Mouse (Mus musculus) intestine, embryonic 16.5 days (tissue): ENCODE data around the gene Rapgef1. TPM values are rescaled to one million over a fixed set of nuclear protein-coding genes. Genes with fewer than 3 reads are reported as not detected.
"Not testable (repeated sequence)": the region's sequence is repeated elsewhere in the genome, so short reads cannot be mapped to it uniquely, and the experiment has no call there.

Experiments
- ATAC-seq: fragments of 200-750 bp; cut with Nextera tagmentation; 2 replicates; pipeline ENCODE4 v1.8.0; 2017; ENCODE audit warnings: moderate TSS enrichment, moderate library complexity
- H3K27ac ChIP-seq: fragments of 300-500 bp; sonication (generic); 2 replicates; pipeline ENCODE4 v1.5.1; 2014; ENCODE audit warnings: mild to moderate bottlenecking, low read length
- H3K27me3 ChIP-seq: fragments of 300-500 bp; sonication (generic); replicated peaks from 2 replicates; pipeline ENCODE4 v1.6.1; 2014; ENCODE audit warnings: low read length, control low read depth, mixed read lengths; ENCODE audit not compliant: control insufficient read depth, insufficient read depth
- H3K36me3 ChIP-seq: fragments of 300-500 bp; sonication (generic); 2 replicates; pipeline ENCODE4 v1.6.1; 2014; ENCODE audit warnings: low read length, control low read depth; ENCODE audit not compliant: control insufficient read depth, insufficient read depth
- H3K4me1 ChIP-seq: fragments of 300-500 bp; sonication (generic); 2 replicates; pipeline ENCODE4 v1.6.1; 2014; ENCODE audit warnings: low read length, control low read depth, mixed read lengths; ENCODE audit not compliant: control insufficient read depth, insufficient read depth
- H3K4me2 ChIP-seq: fragments of 300-500 bp; sonication (generic); 2 replicates; pipeline ENCODE4 v1.6.1; 2014; ENCODE audit warnings: low read depth, low read length, control low read depth
- H3K4me3 ChIP-seq: fragments of 300-500 bp; sonication (generic); 2 replicates; pipeline ENCODE4 v1.5.1; 2014; ENCODE audit warnings: mild to moderate bottlenecking, low read length
- H3K9ac ChIP-seq: fragments of 300-500 bp; sonication (generic); 2 replicates; pipeline ENCODE4 v1.6.1; 2014; ENCODE audit warnings: low read depth, low read length
- H3K9me3 ChIP-seq: fragments of 300-500 bp; sonication (generic); 2 replicates; pipeline ENCODE4 v1.6.1; 2016; ENCODE audit warnings: low read length, control low read depth; ENCODE audit not compliant: control insufficient read depth
- WGBS: fragments of 180-500 bp; shearing (Covaris S2); extraction: QIAGEN DNeasy Blood & Tissue Kit; methylation state at CpG from one replicate; pipeline ENCODE4 v1.1.7; 2014; 5-methylcytosine and 5-hydroxymethylcytosine counted together
- polyA plus RNA-seq: library from polyadenylated mRNA; unstranded; fragments of >200 nt; fragmentation: Nextera tagmentation; extraction: Ambion mirVana; gene quantifications from 2 replicates; pipeline ENCODE4 v1.2.1, GENCODE M21; 2015

Rapgef1 gene
- polyA plus RNA-seq, 1 experiment from 2014 or later = 8.1 TPM

GRCm38 (mm10) chr2:29629311-29629710 is 9.8 kb downstream of the Rapgef1 start:
- ATAC-seq = no peak
- H3K9me3 ChIP-seq = no peaks in the 10 kb centered on the region
- no peaks in the 10 kb centered on the region for H3K36me3 ChIP-seq
- no peaks in the 10 kb centered on the region for H3K27me3 ChIP-seq
- no peak overlapping the region for H3K4me2 ChIP-seq
- H3K27ac ChIP-seq = no peak overlapping the region
- WGBS = 69% methylated on average over 2 of the region's 2 CpGs
- no peak overlapping the region for H3K4me3 ChIP-seq
- H3K4me1 ChIP-seq = peaks cover 31% of the 10 kb centered on the region
- no peak overlapping the region for H3K9ac ChIP-seq

- H3K4me1 ChIP-seq = peaks cover 22% of the 10 kb centered on the region
- no peaks in the 10 kb centered on the region for H3K27me3 ChIP-seq
- no peak overlapping the region for H3K4me3 ChIP-seq
- no peak overlapping the region for H3K9ac ChIP-seq
- 89% methylated on average over 10 of the region's 10 CpGs for WGBS
- no peaks in the 10 kb centered on the region for H3K36me3 ChIP-seq
- no peak for ATAC-seq
- no peak overlapping the region for H3K27ac ChIP-seq
- H3K4me2 ChIP-seq = no peak overlapping the region
- no peaks in the 10 kb centered on the region for H3K9me3 ChIP-seq
Observed at GRCm38 (mm10) chr2:29630141-29630771, 10.7 kb downstream of the Rapgef1 start.

- ATAC-seq = no peak
- Histone ChIP-seq H3K27ac (no peak overlapping the region), H3K9ac (no peak overlapping the region), H3K9me3 (no peaks in the 10 kb centered on the region), H3K4me3 (no peak overlapping the region), H3K27me3 (no peaks in the 10 kb centered on the region), H3K36me3 (no peaks in the 10 kb centered on the region), H3K4me1 (peaks cover 21% of the 10 kb centered on the region), H3K4me2 (no peak overlapping the region)
Observed at GRCm38 (mm10) chr2:29631020-29631419, 11.5 kb downstream of the Rapgef1 start.

GRCm38 (mm10) chr2:29631564-29632167 is 12.1 kb downstream of the Rapgef1 start:
- not testable (repeated sequence) for H3K27ac ChIP-seq, H3K36me3 ChIP-seq, H3K9me3 ChIP-seq, H3K4me3 ChIP-seq, H3K9ac ChIP-seq, H3K27me3 ChIP-seq, H3K4me2 ChIP-seq, ATAC-seq
- peaks cover 21% of the 10 kb centered on the region for H3K4me1 ChIP-seq
- WGBS = 90% methylated on average over 12 of the region's 12 CpGs

GRCm38 (mm10) chr2:29632168-29632662 is 12.7 kb downstream of the Rapgef1 start:
- Histone ChIP-seq H3K4me1 (peaks cover 21% of the 10 kb centered on the region), H3K9me3 (no peaks in the 10 kb centered on the region), H3K9ac (no peak overlapping the region), H3K27me3 (no peaks in the 10 kb centered on the region), H3K4me3 (no peak overlapping the region), H3K36me3 (no peaks in the 10 kb centered on the region), H3K4me2 (no peak overlapping the region), H3K27ac (no peak overlapping the region)
- no peak for ATAC-seq
- WGBS = 80% methylated on average over 3 of the region's 3 CpGs

- Histone ChIP-seq H3K9ac (0 out of 2 replicates have a peak overlapping the region, but pooled peaks have one; percentile 3), H3K9me3 (no peaks in the 10 kb centered on the region), H3K4me2 (no peak overlapping the region), H3K4me1 (peaks cover 19% of the 10 kb centered on the region), H3K27ac (peak overlapping the region; percentile 50), H3K4me3 (no peak overlapping the region), H3K27me3 (no peaks in the 10 kb centered on the region), H3K36me3 (no peaks in the 10 kb centered on the region)
- ATAC-seq = peak; percentile 90
- WGBS = 21% methylated on average over 6 of the region's 6 CpGs
Observed at GRCm38 (mm10) chr2:29633101-29633554, 13.6 kb downstream of the Rapgef1 start.

- H3K4me2 ChIP-seq = no peak overlapping the region
- no peaks in the 10 kb centered on the region for H3K9me3 ChIP-seq
- ATAC-seq = no peak
- H3K4me3 ChIP-seq = no peak overlapping the region
- peak overlapping the region; percentile 40; the same call in 1 of the 2 replicates for H3K27ac ChIP-seq
- H3K36me3 ChIP-seq = no peaks in the 10 kb centered on the region
- H3K27me3 ChIP-seq = no peaks in the 10 kb centered on the region
- peaks cover 17% of the 10 kb centered on the region for H3K4me1 ChIP-seq
- WGBS = 77% methylated on average over 3 of the region's 3 CpGs
- peak overlapping the region; percentile 3; the same call in 1 of the 2 replicates for H3K9ac ChIP-seq
Observed at GRCm38 (mm10) chr2:29633782-29634181, 14.3 kb downstream of the Rapgef1 start.

- no peaks in the 10 kb centered on the region for H3K36me3 ChIP-seq
- peaks cover 17% of the 10 kb centered on the region for H3K4me1 ChIP-seq
- H3K4me3 ChIP-seq = no peak overlapping the region
- H3K4me2 ChIP-seq = no peak overlapping the region
- ATAC-seq = no peak
- no peaks in the 10 kb centered on the region for H3K27me3 ChIP-seq
- WGBS = 81% methylated on average over 5 of the region's 5 CpGs
- H3K9me3 ChIP-seq = no peaks in the 10 kb centered on the region
- no peak overlapping the region for H3K27ac ChIP-seq
- no peak overlapping the region for H3K9ac ChIP-seq
Observed at GRCm38 (mm10) chr2:29634541-29634940, 15.0 kb downstream of the Rapgef1 start.

GRCm38 (mm10) chr2:29635966-29636507 is 16.5 kb downstream of the Rapgef1 start:
- H3K36me3 ChIP-seq = no peaks in the 10 kb centered on the region
- no peaks in the 10 kb centered on the region for H3K27me3 ChIP-seq
- no peaks in the 10 kb centered on the region for H3K9me3 ChIP-seq
- H3K4me1 ChIP-seq = peaks cover 17% of the 10 kb centered on the region
- H3K4me2 ChIP-seq = no peak overlapping the region
- no peak overlapping the region for H3K27ac ChIP-seq
- H3K4me3 ChIP-seq = no peak overlapping the region
- H3K9ac ChIP-seq = no peak overlapping the region
- ATAC-seq = no peak
- WGBS = 88% methylated on average over 5 of the region's 5 CpGs
